Mouse (Mus musculus): ENCODE measurements at regions not wholly inside any gene's neighbourhood (a gene's known extent, or its start where the extent isn't known, plus 50 kb on each side); places are given as distances from the start of the nearest gene placed in this dataset.
"Not testable (repeated sequence)": the region's sequence is repeated elsewhere in the genome, so short reads cannot be mapped to it uniquely, and the experiment has no call there.

DNA sequence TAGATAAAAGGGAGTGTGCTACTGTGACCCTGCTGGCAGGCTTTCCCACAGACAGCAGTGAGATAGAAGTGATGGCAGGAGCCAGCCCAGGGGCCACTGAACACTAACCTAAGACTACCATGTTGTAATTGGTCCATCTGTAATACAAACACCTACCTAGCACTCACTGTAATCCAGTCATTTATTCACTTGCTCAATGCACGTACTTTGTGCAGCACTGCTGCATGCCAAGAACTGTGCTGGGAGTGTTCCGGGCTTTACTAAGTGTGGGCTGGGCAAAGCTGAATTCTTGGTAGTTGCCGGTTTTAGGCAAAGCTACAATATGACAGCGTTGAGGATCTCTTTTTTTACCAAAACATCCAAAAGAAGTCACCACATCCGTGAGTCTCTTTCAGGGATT lies 172.1 kb downstream of the Srek1 start:
- no peaks in the 10 kb centered on the region for H3K4me1 ChIP-seq (replicated peaks; ENCODE audit: control insufficient read depth, insufficient read depth, low read length)
- no peak for ATAC-seq
- H3K27me3 ChIP-seq (replicated peaks; ENCODE audit: control insufficient read depth, insufficient read depth, low read length), result no peaks in the 10 kb centered on the region
- no peak overlapping the region for H3K27ac ChIP-seq (ENCODE audit: low read depth, low read length)
- H3K4me2 ChIP-seq (replicated peaks; ENCODE audit: low read depth), result no peak overlapping the region
- H3K36me3 ChIP-seq (ENCODE audit: control insufficient read depth, insufficient read depth), result no peaks in the 10 kb centered on the region
- no peak for TF ChIP-seq CTCF (IDR thresholded peaks at IDR 0.05; ENCODE audit: low read depth)
- WGBS, result 88% methylated on average over 5 of the region's 5 CpGs
- no peaks in the 10 kb centered on the region for H3K9me3 ChIP-seq (ENCODE audit: control insufficient read depth)
- H3K9ac ChIP-seq (ENCODE audit: low read depth, low read length), result no peak overlapping the region
- H3K4me3 ChIP-seq (ENCODE audit: low read depth, low read length), result no peak overlapping the region

DNA sequence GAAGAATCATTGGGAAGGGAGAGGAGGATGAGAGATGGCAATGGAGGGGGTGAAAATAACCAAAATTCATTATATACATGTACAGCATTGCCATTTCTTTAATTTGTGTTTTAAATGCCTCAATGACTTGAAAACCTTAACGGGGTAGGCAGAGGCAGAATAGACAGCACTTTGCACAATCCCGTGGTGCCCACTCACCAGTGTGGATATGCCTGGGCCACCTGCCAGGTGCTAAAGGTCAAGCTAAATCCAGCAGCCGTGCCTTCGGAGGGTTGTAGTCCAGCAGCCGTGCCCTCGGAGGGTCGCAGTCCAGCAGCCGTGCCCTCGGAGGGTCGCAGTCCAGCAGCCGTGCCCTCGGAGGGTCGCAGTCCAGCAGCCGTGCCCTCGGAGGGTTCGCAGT lies 182.0 kb downstream of the Srek1 start:
- TF ChIP-seq CTCF (IDR thresholded peaks at IDR 0.05; ENCODE audit: low read depth), result no peak
- no peak overlapping the region for H3K4me2 ChIP-seq (replicated peaks; ENCODE audit: low read depth)
- H3K4me1 ChIP-seq (replicated peaks; ENCODE audit: control insufficient read depth, insufficient read depth, low read length), result no peaks in the 10 kb centered on the region
- ATAC-seq, result no peak
- H3K27ac ChIP-seq (ENCODE audit: low read depth, low read length), result no peak overlapping the region
- no peaks in the 10 kb centered on the region for H3K36me3 ChIP-seq (ENCODE audit: control insufficient read depth, insufficient read depth)
- H3K27me3 ChIP-seq (replicated peaks; ENCODE audit: control insufficient read depth, insufficient read depth, low read length), result no peaks in the 10 kb centered on the region
- no peaks in the 10 kb centered on the region for H3K9me3 ChIP-seq (ENCODE audit: control insufficient read depth)
- WGBS, result 86% methylated on average over 15 of the region's 16 CpGs
- no peak overlapping the region for H3K4me3 ChIP-seq (ENCODE audit: low read depth, low read length)
- H3K9ac ChIP-seq (ENCODE audit: low read depth, low read length), result no peak overlapping the region

GRCm38 (mm10) chr13:103591874-103592273 lies 182.5 kb downstream of the Srek1 start:
- 89% methylated on average over 6 of the region's 6 CpGs for whole genome bisulfite sequencing
- no peak for TF ChIP-seq CTCF (IDR thresholded peaks at IDR 0.05; ENCODE audit: low read depth)
- no peak for ATAC-seq

DNA sequence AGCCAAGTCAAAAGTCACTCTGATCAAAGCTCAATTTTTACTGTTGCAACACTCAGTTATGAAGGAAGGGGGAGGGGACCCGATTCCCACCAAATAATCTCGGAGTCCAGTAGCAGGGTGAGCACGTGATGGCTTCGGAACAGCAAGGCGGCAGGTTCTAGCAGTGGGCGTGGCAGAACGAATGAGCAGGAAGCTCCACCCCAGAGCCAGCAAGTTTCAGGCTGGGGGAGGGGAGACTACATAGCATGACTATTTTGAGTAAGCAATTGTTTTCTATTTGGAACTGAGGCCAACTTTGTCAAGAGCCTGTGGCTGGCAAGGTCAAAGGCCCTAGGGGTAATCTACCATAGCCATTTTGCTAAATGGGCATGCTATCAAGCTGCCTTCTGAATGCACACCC lies 183.0 kb downstream of the Srek1 start:
- H3K4me3 ChIP-seq (ENCODE audit: low read depth, low read length); H3K27me3 ChIP-seq (replicated peaks; ENCODE audit: control insufficient read depth, insufficient read depth, low read length); H3K9me3 ChIP-seq (ENCODE audit: control insufficient read depth); H3K36me3 ChIP-seq (ENCODE audit: control insufficient read depth, insufficient read depth); ATAC-seq; H3K27ac ChIP-seq (ENCODE audit: low read depth, low read length); H3K4me1 ChIP-seq (replicated peaks; ENCODE audit: control insufficient read depth, insufficient read depth, low read length); H3K4me2 ChIP-seq (replicated peaks; ENCODE audit: low read depth); H3K9ac ChIP-seq (ENCODE audit: low read depth, low read length): not testable (repeated sequence)
- WGBS, result 66% methylated on average over 7 of the region's 7 CpGs

More at GRCm38 (mm10) chr13:103591874-103592273, 182.5 kb downstream of the Srek1 start:
- H3K9ac ChIP-seq (ENCODE audit: low read depth, low read length), result no peak overlapping the region
- no peaks in the 10 kb centered on the region for H3K27me3 ChIP-seq (replicated peaks; ENCODE audit: control insufficient read depth, insufficient read depth, low read length)
- H3K4me3 ChIP-seq (ENCODE audit: low read depth, low read length), result no peak overlapping the region
- no peaks in the 10 kb centered on the region for H3K4me1 ChIP-seq (replicated peaks; ENCODE audit: control insufficient read depth, insufficient read depth, low read length)
- H3K9me3 ChIP-seq (ENCODE audit: control insufficient read depth), result no peaks in the 10 kb centered on the region
- H3K4me2 ChIP-seq (replicated peaks; ENCODE audit: low read depth), result no peak overlapping the region
- no peaks in the 10 kb centered on the region for H3K36me3 ChIP-seq (ENCODE audit: control insufficient read depth, insufficient read depth)
- H3K27ac ChIP-seq (ENCODE audit: low read depth, low read length), result no peak overlapping the region

- H3K27ac ChIP-seq (ENCODE audit: low read depth, low read length), result no peak overlapping the region
- H3K9me3 ChIP-seq (ENCODE audit: control insufficient read depth), result no peaks in the 10 kb centered on the region
- no peak overlapping the region for H3K9ac ChIP-seq (ENCODE audit: low read depth, low read length)
- H3K36me3 ChIP-seq (ENCODE audit: control insufficient read depth, insufficient read depth), result no peaks in the 10 kb centered on the region
- whole genome bisulfite sequencing, result 89% methylated on average over 5 of the region's 5 CpGs
- no peak for ATAC-seq
- no peak overlapping the region for H3K4me2 ChIP-seq (replicated peaks; ENCODE audit: low read depth)
- no peaks in the 10 kb centered on the region for H3K27me3 ChIP-seq (replicated peaks; ENCODE audit: control insufficient read depth, insufficient read depth, low read length)
- TF ChIP-seq CTCF (IDR thresholded peaks at IDR 0.05; ENCODE audit: low read depth), result no peak
- no peak overlapping the region for H3K4me3 ChIP-seq (ENCODE audit: low read depth, low read length)
- no peaks in the 10 kb centered on the region for H3K4me1 ChIP-seq (replicated peaks; ENCODE audit: control insufficient read depth, insufficient read depth, low read length)
Observed at GRCm38 (mm10) chr13:103589646-103590045, 184.8 kb downstream of the Srek1 start.

- WGBS, result 54% methylated on average over 4 of the region's 4 CpGs
- H3K36me3 ChIP-seq (ENCODE audit: control insufficient read depth, insufficient read depth), result no peaks in the 10 kb centered on the region
- no peak for ATAC-seq
Observed at GRCm38 (mm10) chr13:103576856-103577255, 197.6 kb downstream of the Srek1 start.

DNA sequence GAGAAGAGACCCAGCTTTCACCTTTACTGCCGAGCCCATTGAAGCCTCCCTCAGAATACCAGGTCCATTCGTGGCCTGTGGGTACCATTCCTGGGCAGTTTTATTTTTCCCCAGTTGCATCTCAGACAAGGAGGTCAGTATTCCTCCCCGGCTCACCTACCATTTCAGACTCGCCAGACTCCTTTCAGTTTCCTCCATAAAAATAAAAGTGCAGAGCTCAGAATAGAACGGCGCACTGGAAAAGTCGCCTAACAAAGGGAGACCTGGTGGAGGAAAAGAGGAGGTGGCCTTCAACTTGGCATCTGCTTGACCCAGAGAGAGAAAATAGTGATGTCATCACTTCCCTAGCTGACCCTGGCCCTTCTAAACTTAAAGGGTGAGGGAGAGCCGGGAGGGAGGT lies 209.7 kb downstream of the Srek1 start:
- Histone ChIP-seq H3K9me3 (ENCODE audit: control insufficient read depth) (no peaks in the 10 kb centered on the region), H3K4me1 (replicated peaks; ENCODE audit: control insufficient read depth, insufficient read depth, low read length) (no peaks in the 10 kb centered on the region), H3K27ac (ENCODE audit: low read depth, low read length) (no peak overlapping the region), H3K27me3 (replicated peaks; ENCODE audit: control insufficient read depth, insufficient read depth, low read length) (no peaks in the 10 kb centered on the region), H3K36me3 (ENCODE audit: control insufficient read depth, insufficient read depth) (no peaks in the 10 kb centered on the region), H3K9ac (ENCODE audit: low read depth, low read length) (no peak overlapping the region), H3K4me2 (replicated peaks; ENCODE audit: low read depth) (no peak overlapping the region), H3K4me3 (ENCODE audit: low read depth, low read length) (no peak overlapping the region)
- 65% methylated on average over 8 of the region's 8 CpGs for WGBS
- TF ChIP-seq CTCF (IDR thresholded peaks at IDR 0.05; ENCODE audit: low read depth), result no peak
- no peak for ATAC-seq

More at GRCm38 (mm10) chr13:103576856-103577255, 197.6 kb downstream of the Srek1 start:
- no peaks in the 10 kb centered on the region for H3K27me3 ChIP-seq (replicated peaks; ENCODE audit: control insufficient read depth, insufficient read depth, low read length)
- no peaks in the 10 kb centered on the region for H3K9me3 ChIP-seq (ENCODE audit: control insufficient read depth)
- H3K9ac ChIP-seq (ENCODE audit: low read depth, low read length), result no peak overlapping the region
- H3K4me2 ChIP-seq (replicated peaks; ENCODE audit: low read depth), result no peak overlapping the region
- no peaks in the 10 kb centered on the region for H3K4me1 ChIP-seq (replicated peaks; ENCODE audit: control insufficient read depth, insufficient read depth, low read length)
- no peak for TF ChIP-seq CTCF (IDR thresholded peaks at IDR 0.05; ENCODE audit: low read depth)
- no peak overlapping the region for H3K27ac ChIP-seq (ENCODE audit: low read depth, low read length)
- H3K4me3 ChIP-seq (ENCODE audit: low read depth, low read length), result no peak overlapping the region

Data from intestine, postnatal 0 days (tissue).